Mouse (Mus musculus): ENCODE measurements around the gene Trpc2.

DNA sequence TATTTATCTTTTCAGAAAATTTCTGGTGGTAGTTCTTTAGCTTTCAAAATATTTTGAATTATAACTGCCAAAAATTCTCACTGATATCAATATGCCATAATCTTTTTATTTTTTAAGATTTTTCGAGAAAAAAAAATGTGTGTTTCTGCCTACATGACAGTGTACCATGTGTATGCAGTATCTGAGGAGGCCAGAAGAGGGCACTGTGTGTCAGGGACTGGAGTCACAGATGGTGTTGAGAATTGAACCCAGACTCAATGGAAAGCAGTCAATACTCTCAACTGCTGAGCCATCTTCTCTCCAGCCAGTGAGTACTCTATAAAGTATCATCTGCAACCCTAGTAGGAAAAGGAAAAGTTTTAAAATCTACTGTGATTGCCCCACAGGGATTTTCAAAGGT is 54.5 kb downstream of the Trpc2 start:
- TF ChIP-seq EP300 (optimal IDR thresholded peaks at IDR 0.05) (no peak), CTCF (IDR thresholded peaks at IDR 0.05; ENCODE audit: low read depth) (peak; percentile 70)
